Mouse (Mus musculus): Measurements from ENCODE around the gene Kcna1. TPM values are rescaled to one million over a fixed set of nuclear protein-coding genes. Genes with fewer than 3 reads are reported as not detected.

The Kcna1 gene
- polyA plus RNA-seq (2016; fragmentation: Nextera tagmentation; extraction: Ambion mirVana) = 0.64 and 0.83 TPM in 2 replicates

DNA sequence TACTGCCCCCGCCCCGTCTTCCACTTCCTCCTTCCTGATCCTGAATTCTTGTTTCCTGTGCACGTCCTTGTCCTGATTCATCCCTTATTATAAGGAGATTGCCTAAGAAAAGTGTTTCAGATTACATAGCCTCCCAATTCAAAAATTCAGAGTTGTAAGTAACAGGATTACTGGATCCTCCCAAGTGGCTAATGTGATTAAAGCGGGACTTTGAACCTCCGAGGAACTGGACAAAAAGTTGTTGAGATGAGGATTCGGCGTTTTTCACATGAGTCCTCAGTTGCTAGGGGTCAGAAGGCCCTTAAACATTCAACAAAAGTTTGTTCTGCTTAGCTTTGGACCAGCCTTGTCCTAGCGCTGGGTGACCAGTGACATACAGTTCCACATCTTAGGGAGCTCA is at the start of gene Kcna1:
Kcna1 (minus strand) TSS at position 4 of the 400 bp plus-strand sequence.
- Histone ChIP-seq H3K27me3 (ENCODE audit: insufficient read depth, poor library complexity, severe bottlenecking) (peaks cover 78% of the 10 kb centered on the region), H3K4me1 (replicated peaks) (peaks cover 43% of the 10 kb centered on the region), H3K27ac (0 out of 2 replicates have a peak within 1 kb of the TSS, but pooled peaks have one; percentile 16), H3K9me3 (no peaks in the 10 kb centered on the region), H3K36me3 (no peaks in the 10 kb centered on the region), H3K4me3 (peak within 1 kb of the TSS; percentile 65)
- no peak for DNase-seq (ENCODE audit: low spot score)
- WGBS = 30% methylated on average over 8 of the region's 8 CpGs

- H3K27ac ChIP-seq = no peak overlapping the region
- H3K4me3 ChIP-seq = no peak overlapping the region
- H3K27me3 ChIP-seq (ENCODE audit: insufficient read depth, poor library complexity, severe bottlenecking) = no peaks in the 10 kb centered on the region
- WGBS = 55% methylated on average over 4 of the region's 4 CpGs
- no peak for DNase-seq (ENCODE audit: low spot score)
- no peaks in the 10 kb centered on the region for H3K9me3 ChIP-seq
- H3K36me3 ChIP-seq = no peaks in the 10 kb centered on the region
- 0 out of 2 replicates have a peak, but pooled peaks cover 5% of the 10 kb centered on the region for H3K4me1 ChIP-seq (replicated peaks)
These were observed 40.9 kb upstream of the Kcna1 start for GRCm38 (mm10) chr6:126687120-126687519.

DNA sequence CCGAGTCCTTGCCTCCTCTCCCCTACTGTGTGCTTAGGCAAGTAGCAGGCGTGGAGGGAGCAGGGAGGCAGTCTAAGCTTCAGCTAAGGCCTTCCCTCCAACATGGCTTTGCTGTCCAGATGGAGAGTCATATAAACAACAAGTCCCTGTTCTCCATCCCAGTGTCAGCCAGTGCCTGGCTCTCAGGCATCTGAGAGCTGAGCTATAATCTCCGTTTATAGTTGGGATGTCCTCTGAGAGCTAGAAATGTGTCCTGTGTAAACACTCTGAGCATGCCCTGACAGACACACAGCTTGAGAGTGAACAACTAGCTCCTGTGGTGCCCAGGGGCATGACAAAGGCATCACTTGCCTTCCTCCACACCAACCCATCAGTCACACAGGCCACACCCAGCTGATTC is 39.0 kb upstream of the Kcna1 start:
- Histone ChIP-seq H3K36me3 (no peaks in the 10 kb centered on the region), H3K9me3 (no peaks in the 10 kb centered on the region), H3K27me3 (ENCODE audit: insufficient read depth, poor library complexity, severe bottlenecking) (no peaks in the 10 kb centered on the region), H3K27ac (no peak overlapping the region), H3K4me1 (replicated peaks) (0 out of 2 replicates have a peak, but pooled peaks cover 5% of the 10 kb centered on the region), H3K4me3 (no peak overlapping the region)
- WGBS = 68% methylated on average over 3 of the region's 3 CpGs
- no peak for DNase-seq (ENCODE audit: low spot score)

DNA sequence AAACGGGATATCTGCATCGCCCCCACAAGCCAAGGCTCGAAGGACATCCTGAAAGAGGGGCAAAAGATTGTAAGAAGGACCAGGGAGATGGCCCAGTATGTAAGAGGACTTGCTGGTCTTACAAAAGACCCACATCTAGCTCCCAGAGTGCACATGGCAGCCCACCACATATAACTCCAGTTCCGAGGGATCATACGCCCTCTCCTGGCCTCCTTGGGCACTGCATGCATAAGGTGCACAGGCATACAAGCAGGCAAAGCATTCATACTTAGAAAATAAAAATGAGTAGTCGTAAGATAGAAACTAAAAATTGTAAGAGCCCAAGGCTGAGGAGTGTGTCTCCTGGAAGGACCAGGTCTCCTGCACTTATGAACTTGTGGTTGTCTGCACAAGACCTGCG is 32.8 kb upstream of the Kcna1 start:
- peak; percentile 48 for DNase-seq (ENCODE audit: low spot score)

GRCm38 (mm10) chr6:126667001-126667400 is 20.8 kb upstream of the Kcna1 start:
- Histone ChIP-seq H3K27ac (no peak overlapping the region), H3K36me3 (no peaks in the 10 kb centered on the region), H3K4me3 (no peak overlapping the region), H3K9me3 (no peaks in the 10 kb centered on the region), H3K4me1 (replicated peaks) (peaks cover 13% of the 10 kb centered on the region), H3K27me3 (ENCODE audit: insufficient read depth, poor library complexity, severe bottlenecking) (peaks cover 28% of the 10 kb centered on the region)
- 93% methylated on average over 5 of the region's 5 CpGs for WGBS
- DNase-seq (ENCODE audit: low spot score) = no peak

More for the DNA sequence above, 32.8 kb upstream of the Kcna1 start:
- peaks cover 17% of the 10 kb centered on the region for H3K27me3 ChIP-seq (ENCODE audit: insufficient read depth, poor library complexity, severe bottlenecking)
- H3K27ac ChIP-seq = no peak overlapping the region
- WGBS = 66% methylated on average over 7 of the region's 7 CpGs
- H3K36me3 ChIP-seq = no peaks in the 10 kb centered on the region
- H3K4me3 ChIP-seq = no peak overlapping the region
- 0 out of 2 replicates have a peak, but pooled peaks cover 1% of the 10 kb centered on the region for H3K4me1 ChIP-seq (replicated peaks)
- no peaks in the 10 kb centered on the region for H3K9me3 ChIP-seq

DNA sequence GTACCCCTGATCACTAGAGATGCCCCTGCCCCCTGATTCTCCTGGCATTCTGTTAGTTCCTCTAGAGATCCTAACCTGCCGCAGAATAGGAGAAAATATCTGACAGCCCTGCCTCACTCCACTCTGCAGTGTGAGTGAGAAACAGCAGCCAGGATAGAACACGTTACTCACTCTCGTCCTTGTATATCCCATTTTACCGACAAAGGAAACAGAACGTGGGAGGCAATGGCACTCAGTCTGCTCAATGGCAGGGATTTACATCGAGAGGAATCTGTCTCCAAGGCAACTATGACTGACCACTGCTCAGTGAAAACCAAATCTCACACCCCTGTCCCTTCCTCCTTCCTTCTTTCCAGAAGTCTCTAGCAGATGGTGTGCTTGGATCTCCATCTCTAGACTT is 19.9 kb upstream of the Kcna1 start:
- Histone ChIP-seq H3K4me1 (replicated peaks) (peaks cover 13% of the 10 kb centered on the region), H3K36me3 (no peaks in the 10 kb centered on the region), H3K9me3 (no peaks in the 10 kb centered on the region), H3K27ac (no peak overlapping the region), H3K27me3 (ENCODE audit: insufficient read depth, poor library complexity, severe bottlenecking) (peaks cover 28% of the 10 kb centered on the region), H3K4me3 (no peak overlapping the region)
- 50% methylated on average over 6 of the region's 6 CpGs for WGBS
- no peak for DNase-seq (ENCODE audit: low spot score)

GRCm38 (mm10) chr6:126664569-126664968 is 18.4 kb upstream of the Kcna1 start:
- no peak overlapping the region for H3K27ac ChIP-seq
- H3K9me3 ChIP-seq = no peaks in the 10 kb centered on the region
- H3K4me3 ChIP-seq = no peak overlapping the region
- no peaks in the 10 kb centered on the region for H3K36me3 ChIP-seq
- H3K27me3 ChIP-seq (ENCODE audit: insufficient read depth, poor library complexity, severe bottlenecking) = peaks cover 24% of the 10 kb centered on the region
- DNase-seq (ENCODE audit: low spot score) = no peak
- H3K4me1 ChIP-seq (replicated peaks) = peaks cover 12% of the 10 kb centered on the region
- WGBS = 85% methylated on average over 3 of the region's 3 CpGs

- Histone ChIP-seq H3K4me3 (no peak overlapping the region), H3K4me1 (replicated peaks) (0 out of 2 replicates have a peak, but pooled peaks cover 2% of the 10 kb centered on the region), H3K9me3 (no peaks in the 10 kb centered on the region), H3K27me3 (ENCODE audit: insufficient read depth, poor library complexity, severe bottlenecking) (no peaks in the 10 kb centered on the region), H3K27ac (no peak overlapping the region), H3K36me3 (no peaks in the 10 kb centered on the region)
- whole genome bisulfite sequencing = 70% methylated on average over 2 of the region's 2 CpGs
- no peak for DNase-seq (ENCODE audit: low spot score)
These were observed 11.6 kb upstream of the Kcna1 start for GRCm38 (mm10) chr6:126657646-126658394.

DNA sequence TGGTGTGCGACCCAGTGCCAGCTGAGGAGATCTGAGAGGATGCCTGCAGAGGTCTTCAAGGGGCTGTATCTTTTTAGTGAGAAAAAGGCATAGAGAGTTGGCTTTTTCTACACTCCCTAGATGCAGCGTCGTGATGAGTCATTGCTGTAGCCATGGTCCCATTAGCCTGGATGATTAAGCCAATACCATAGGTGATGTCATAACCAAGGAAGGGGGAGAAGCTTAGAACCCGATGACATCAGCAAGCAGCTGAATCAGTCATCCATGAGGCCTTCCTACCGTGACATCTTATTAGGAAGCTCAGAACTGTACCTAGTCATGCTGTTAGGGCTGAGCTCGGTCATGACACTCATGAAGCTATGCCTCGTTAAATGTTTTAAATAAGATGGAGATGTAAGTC is 7.4 kb upstream of the Kcna1 start:
- Histone ChIP-seq H3K9me3 (no peaks in the 10 kb centered on the region), H3K4me1 (replicated peaks) (peaks cover 6% of the 10 kb centered on the region), H3K27me3 (ENCODE audit: insufficient read depth, poor library complexity, severe bottlenecking) (peaks cover 10% of the 10 kb centered on the region; the same call in 1 of the 2 replicates), H3K4me3 (no peak overlapping the region), H3K36me3 (no peaks in the 10 kb centered on the region), H3K27ac (no peak overlapping the region)
- DNase-seq (ENCODE audit: low spot score) = no peak
- WGBS = 91% methylated on average over 7 of the region's 7 CpGs

DNA sequence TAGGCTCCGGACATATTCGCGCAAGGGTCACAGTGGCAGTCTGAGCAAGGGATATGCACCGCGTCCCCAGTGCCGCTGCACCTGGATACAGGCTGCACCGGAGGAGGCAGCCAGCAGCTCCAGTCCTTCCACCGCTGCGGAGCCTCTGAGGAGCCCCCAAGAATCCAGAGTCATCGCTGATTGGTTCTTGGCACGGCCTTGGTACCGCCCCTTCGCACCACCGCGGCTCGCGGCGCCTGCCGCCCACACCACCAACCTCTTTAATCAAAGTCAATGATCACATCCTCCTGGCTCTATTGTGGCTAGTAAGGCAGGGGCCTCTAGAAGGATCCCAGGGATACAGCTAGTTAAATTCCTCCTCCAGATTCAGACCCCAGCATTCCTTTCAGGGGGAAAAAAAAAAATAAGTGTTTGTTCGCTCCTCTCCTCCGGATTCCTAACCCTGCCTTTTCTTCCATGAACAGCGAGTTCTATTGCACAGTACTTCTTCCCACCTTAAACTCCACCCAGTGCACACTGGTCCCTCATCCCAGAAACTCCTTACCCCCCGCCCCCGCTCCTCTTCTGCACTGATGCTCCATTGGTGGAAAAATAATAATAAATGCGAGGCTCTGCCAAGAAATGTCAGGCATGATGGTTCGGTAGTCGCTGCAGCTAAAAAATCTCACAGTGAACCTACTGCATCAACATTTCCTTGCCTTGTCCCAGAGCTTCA is 383 bp downstream of the Kcna1 start:
- Histone ChIP-seq H3K36me3 (no peaks in the 10 kb centered on the region), H3K27me3 (ENCODE audit: insufficient read depth, poor library complexity, severe bottlenecking) (peaks cover 84% of the 10 kb centered on the region), H3K4me3 (peak overlapping the region; percentile 65), H3K9me3 (no peaks in the 10 kb centered on the region), H3K4me1 (replicated peaks) (peaks cover 43% of the 10 kb centered on the region), H3K27ac (0 out of 2 replicates have a peak overlapping the region, but pooled peaks have one; percentile 16)
- 1% methylated on average over 27 of the region's 27 CpGs for WGBS
- DNase-seq (ENCODE audit: low spot score) = peak; percentile 82

GRCm38 (mm10) chr6:126645044-126645541 is 1.1 kb downstream of the Kcna1 start:
- Histone ChIP-seq H3K36me3 (no peaks in the 10 kb centered on the region), H3K9me3 (no peaks in the 10 kb centered on the region), H3K27ac (no peak overlapping the region), H3K4me1 (replicated peaks) (peaks cover 43% of the 10 kb centered on the region), H3K27me3 (ENCODE audit: insufficient read depth, poor library complexity, severe bottlenecking) (peaks cover 83% of the 10 kb centered on the region), H3K4me3 (peak overlapping the region; percentile 65)
- under 1% methylated on average over 24 of the region's 24 CpGs for WGBS
- DNase-seq (ENCODE audit: low spot score) = peak; percentile 51

GRCm38 (mm10) chr6:126644181-126645043 is 1.8 kb downstream of the Kcna1 start:
- Histone ChIP-seq H3K36me3 (no peaks in the 10 kb centered on the region), H3K4me1 (replicated peaks) (peaks cover 43% of the 10 kb centered on the region), H3K27ac (0 out of 2 replicates have a peak overlapping the region, but pooled peaks have one; percentile 35), H3K4me3 (peak overlapping the region; percentile 65), H3K27me3 (ENCODE audit: insufficient read depth, poor library complexity, severe bottlenecking) (peaks cover 87% of the 10 kb centered on the region), H3K9me3 (no peaks in the 10 kb centered on the region)
- WGBS = under 1% methylated on average over 65 of the region's 66 CpGs
- DNase-seq (ENCODE audit: low spot score) = peak; percentile 59

Measured in hindbrain, embryonic 10.5 days (tissue).